Mouse (Mus musculus) heart, embryonic 14.5 days (tissue): ENCODE results near the gene Nhp2. TPM values are rescaled to one million over a fixed set of nuclear protein-coding genes. Genes with fewer than 3 reads are reported as not detected.
"Not testable (repeated sequence)": the region's sequence is repeated elsewhere in the genome, so short reads cannot be mapped to it uniquely, and the experiment has no call there.

Experiments used
- ATAC-seq: fragments of 200-750 bp; cut with Nextera tagmentation; 2 replicates; pipeline ENCODE4 v1.8.0; 2017; ENCODE audit warnings: low read depth, moderate TSS enrichment; ENCODE audit not compliant: insufficient number of reproducible peaks, insufficient read depth, low FRiP score
- H3K27ac ChIP-seq, 2 experiments: fragments of 200-500 bp in 1 of 2; fragments of 300-500 bp in 1 of 2; sonication (generic) in 1 of 2; replicated peaks in 1 of 2; 2 replicates each; pipeline ENCODE4 v1.5.1; 2012 to 2014; ENCODE audit warnings: low read depth in 2 of 2, low read length in 2 of 2, control low read depth in 1 of 2, mild to moderate bottlenecking in 1 of 2, mixed read lengths in 1 of 2; ENCODE audit not compliant: control insufficient read depth in 1 of 2, insufficient read depth in 1 of 2
- H3K27me3 ChIP-seq: fragments of 300-500 bp; sonication (generic); 2 replicates; pipeline ENCODE4 v1.6.1; 2014; ENCODE audit warnings: mild to moderate bottlenecking, low read length, control low read depth; ENCODE audit not compliant: control insufficient read depth, insufficient read depth
- H3K36me3 ChIP-seq: fragments of 300-500 bp; sonication (generic); 2 replicates; pipeline ENCODE4 v1.6.1; 2014; ENCODE audit warnings: mild to moderate bottlenecking, control low read depth, low read length, mixed read lengths; ENCODE audit not compliant: control insufficient read depth, insufficient read depth
- H3K4me1 ChIP-seq, 2 experiments: fragments of 200-500 bp in 1 of 2; fragments of 300-500 bp in 1 of 2; sonication (generic) in 1 of 2; 2 replicates each; pipeline ENCODE4 v1.6.1; 2012 to 2014; ENCODE audit warnings: low read length in 2 of 2, control low read depth in 1 of 2, mixed read lengths in 1 of 2; ENCODE audit not compliant: control insufficient read depth in 2 of 2, insufficient read depth in 2 of 2
- H3K4me2 ChIP-seq: fragments of 300-500 bp; sonication (generic); 2 replicates; pipeline ENCODE4 v1.6.1; 2014; ENCODE audit warnings: mild to moderate bottlenecking, low read length
- H3K4me3 ChIP-seq, 2 experiments: fragments of 200-500 bp in 1 of 2; fragments of 300-500 bp in 1 of 2; sonication (generic) in 1 of 2; 2 replicates each; pipeline ENCODE4 v1.5.1; 2012 to 2014; ENCODE audit warnings: low read length in 2 of 2, mild to moderate bottlenecking in 2 of 2, control low read depth in 1 of 2, low read depth in 1 of 2, moderate library complexity in 1 of 2; ENCODE audit not compliant: control insufficient read depth in 1 of 2, insufficient read depth in 1 of 2
- H3K9ac ChIP-seq: fragments of 300-500 bp; sonication (generic); 2 replicates; pipeline ENCODE4 v1.6.1; 2014; ENCODE audit warnings: mild to moderate bottlenecking, low read length
- H3K9me3 ChIP-seq: fragments of 300-500 bp; sonication (generic); 2 replicates; pipeline ENCODE4 v1.6.1; 2016; ENCODE audit warnings: low read length, control low read depth; ENCODE audit not compliant: control insufficient read depth
- WGBS: fragments of 180-500 bp; shearing (Covaris S2); extraction: QIAGEN DNeasy Blood & Tissue Kit; methylation state at CpG from one replicate; pipeline ENCODE4 v1.1.7; 2014; 5-methylcytosine and 5-hydroxymethylcytosine counted together
- polyA plus RNA-seq: library from polyadenylated mRNA; unstranded; fragments of >200 nt; fragmentation: Nextera tagmentation; extraction: Ambion mirVana; gene quantifications from 2 replicates; pipeline ENCODE4 v1.2.1, GENCODE M21; 2014

Nhp2 gene
- polyA plus RNA-seq, 1 experiment from 2014 or later: 87.9 TPM

GRCm38 (mm10) chr11:51607096-51607738, 12.3 kb upstream of the Nhp2 start:
- H3K27ac ChIP-seq: peak overlapping the region; percentile 84 to 95

GRCm38 (mm10) chr11:51609266-51609909, 10.1 kb upstream of the Nhp2 start:
- H3K4me1 ChIP-seq: peaks cover 4 to 15% of the 10 kb centered on the region in 2 experiments; a peak in 3 of 4 replicates
- H3K9ac ChIP-seq: no peak overlapping the region
- no peak overlapping the region for H3K4me3 ChIP-seq
- no peaks in the 10 kb centered on the region for H3K27me3 ChIP-seq
- no peak overlapping the region for H3K4me2 ChIP-seq
- ATAC-seq: no peak
- WGBS: 76% methylated on average over 3 of the region's 3 CpGs
- no peak overlapping the region for H3K27ac ChIP-seq
- peaks cover 13% of the 10 kb centered on the region for H3K36me3 ChIP-seq
- H3K9me3 ChIP-seq: no peaks in the 10 kb centered on the region

More at GRCm38 (mm10) chr11:51607096-51607738, 12.3 kb upstream of the Nhp2 start:
- H3K36me3 ChIP-seq: peaks cover 34% of the 10 kb centered on the region
- peaks cover 5 to 30% of the 10 kb centered on the region in 2 experiments; a peak in 3 of 4 replicates for H3K4me1 ChIP-seq
- H3K9ac ChIP-seq: peak overlapping the region; percentile 99
- H3K27me3 ChIP-seq: no peaks in the 10 kb centered on the region
- H3K4me2 ChIP-seq: peak overlapping the region; percentile 92
- WGBS: 11% methylated on average over 15 of the region's 15 CpGs
- H3K9me3 ChIP-seq: no peaks in the 10 kb centered on the region
- ATAC-seq: no peak; the same call in 1 of the 2 replicates
- peak overlapping the region; percentile 53 to 99 for H3K4me3 ChIP-seq

GRCm38 (mm10) chr11:51609940-51610339, 9.6 kb upstream of the Nhp2 start:
- H3K4me1 ChIP-seq: peaks cover 6 to 12% of the 10 kb centered on the region in 2 experiments
- not testable (repeated sequence) for H3K4me3 ChIP-seq, H3K9ac ChIP-seq, H3K36me3 ChIP-seq, H3K27ac ChIP-seq, H3K27me3 ChIP-seq, H3K4me2 ChIP-seq, H3K9me3 ChIP-seq, ATAC-seq
- 84% methylated on average over 5 of the region's 5 CpGs for WGBS

- Histone ChIP-seq H3K4me2 (no peak overlapping the region), H3K36me3 (no peaks in the 10 kb centered on the region), H3K27me3 (no peaks in the 10 kb centered on the region), H3K9me3 (no peaks in the 10 kb centered on the region), H3K27ac (no peak overlapping the region), H3K4me3 (no peak overlapping the region), H3K9ac (no peak overlapping the region), H3K4me1 (peaks cover 9% of the 10 kb centered on the region in 2 experiments; a peak in 3 of 4 replicates)
- no peak for ATAC-seq
- 70% methylated on average over 8 of the region's 8 CpGs for WGBS
Measured at GRCm38 (mm10) chr11:51614256-51614655, 5.3 kb upstream of the Nhp2 start.

GRCm38 (mm10) chr11:51615129-51615528, 4.4 kb upstream of the Nhp2 start:
- peaks cover 9 to 11% of the 10 kb centered on the region in 2 experiments; a peak in 3 of 4 replicates for H3K4me1 ChIP-seq
- no peaks in the 10 kb centered on the region for H3K36me3 ChIP-seq
- WGBS: 40% methylated on average over 7 of the region's 7 CpGs
- H3K27me3 ChIP-seq: no peaks in the 10 kb centered on the region
- no peak for ATAC-seq
- H3K9me3 ChIP-seq: no peaks in the 10 kb centered on the region
- peak overlapping the region; percentile 82 for H3K27ac ChIP-seq
- peak overlapping the region; percentile 70 for H3K4me2 ChIP-seq
- peak overlapping the region; percentile 70 for H3K9ac ChIP-seq
- H3K4me3 ChIP-seq: peak overlapping the region; percentile 35 to 41; a peak in 3 of 4 replicates

- Histone ChIP-seq H3K4me2 (peak overlapping the region; percentile 70), H3K27ac (peak overlapping the region; percentile 82), H3K9ac (peak overlapping the region; percentile 70), H3K4me3 (peak overlapping the region; percentile 35 to 41), H3K9me3 (no peaks in the 10 kb centered on the region), H3K4me1 (peaks cover 9 to 16% of the 10 kb centered on the region in 2 experiments; a peak in 3 of 4 replicates), H3K36me3 (no peaks in the 10 kb centered on the region), H3K27me3 (no peaks in the 10 kb centered on the region)
- ATAC-seq: peak; percentile 63; the same call in 1 of the 2 replicates
- 2% methylated on average over 14 of the region's 14 CpGs for WGBS
Measured at GRCm38 (mm10) chr11:51615601-51616000, 3.9 kb upstream of the Nhp2 start.

GRCm38 (mm10) chr11:51616113-51616512, 3.4 kb upstream of the Nhp2 start:
- not testable (repeated sequence) for H3K27me3 ChIP-seq, H3K36me3 ChIP-seq, ATAC-seq, H3K9me3 ChIP-seq
- Histone ChIP-seq H3K27ac (peak overlapping the region in 1 of 2 experiments; percentile 82; a peak in 1 of 4 replicates), H3K4me3 (peak overlapping the region in 1 of 2 experiments; percentile 35; a peak in 2 of 4 replicates), H3K9ac (peak overlapping the region; percentile 70), H3K4me2 (peak overlapping the region; percentile 70), H3K4me1 (peaks cover 9 to 19% of the 10 kb centered on the region in 2 experiments; a peak in 3 of 4 replicates)
- WGBS: 86% methylated on average over 7 of the region's 7 CpGs
